Mouse (Mus musculus) brain, embryonic 18.5 days (tissue): ENCODE measurements around the gene Fgf11.
A peak's percentile ranks its signal among the peaks of the same experiment; 100 is the strongest.

Source experiments
- DNase-seq: peaks from one replicate; pipeline ENCODE4 v3.0.0-alpha.2; 2012; ENCODE audit warnings: low read depth, low spot score

Fgf11 gene

GRCm38 (mm10) chr11:69784793-69785272 lies 16.8 kb downstream of the Fgf11 start:
- DNase-seq, result no peak

- DNase-seq, result no peak
Observed at GRCm38 (mm10) chr11:69781828-69782227, 19.8 kb downstream of the Fgf11 start.

DNA sequence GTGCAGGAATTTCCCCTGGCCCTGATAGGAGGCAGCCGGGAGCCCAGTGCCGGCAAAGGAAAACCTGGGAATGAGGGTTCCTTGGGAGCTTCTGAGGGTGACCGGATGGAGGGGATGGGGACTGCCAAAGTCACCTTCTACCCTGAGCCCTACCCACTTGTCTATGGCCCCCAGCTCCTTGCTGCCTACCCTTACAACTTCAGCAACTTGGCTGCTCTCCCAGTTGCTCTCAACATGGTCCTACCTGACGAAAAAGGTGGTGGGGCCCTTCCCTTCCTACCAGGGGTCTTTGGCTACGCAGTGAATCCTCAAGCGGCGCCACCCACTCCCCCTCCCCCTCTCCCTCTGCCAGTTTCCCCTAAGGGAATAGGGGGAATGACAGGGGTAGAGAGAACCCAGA lies 22.7 kb downstream of the Fgf11 start:
- no peak for DNase-seq

DNA sequence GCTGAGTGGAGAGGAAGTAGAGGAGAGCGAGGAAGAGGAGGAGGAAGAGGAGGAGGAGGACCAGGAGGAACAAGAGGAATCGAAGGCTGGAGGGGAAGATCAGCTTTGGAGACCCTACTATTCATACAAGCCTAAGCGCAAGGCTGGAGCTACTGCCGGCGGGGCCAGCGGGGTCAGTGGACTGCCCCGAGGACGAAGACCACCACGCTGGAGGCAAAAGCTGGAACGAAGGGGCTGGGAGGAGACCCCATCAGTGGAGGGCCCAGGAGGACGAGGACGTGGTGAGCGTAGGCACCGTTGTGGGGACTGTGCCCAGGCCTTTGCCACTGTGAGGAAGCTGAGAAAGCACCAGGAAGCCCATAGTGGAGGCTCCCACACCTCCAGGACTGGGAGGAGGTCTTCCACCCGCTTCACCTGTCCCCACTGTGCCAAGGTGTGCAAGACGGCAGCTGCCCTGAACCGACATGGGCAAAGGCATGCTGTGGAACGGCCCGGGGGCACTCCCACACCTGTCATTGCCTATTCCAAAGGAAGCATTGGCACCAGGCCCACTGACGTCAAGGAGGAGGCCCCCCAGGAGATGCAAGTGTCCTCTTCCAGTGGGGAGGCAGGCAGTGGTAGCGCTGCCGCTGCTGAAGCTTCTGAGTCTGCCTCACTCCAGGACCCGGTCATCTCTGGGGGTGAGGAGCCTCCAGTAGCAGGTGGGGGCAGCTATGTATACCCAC lies 23.2 kb downstream of the Fgf11 start:
- DNase-seq, result no peak

- DNase-seq, result no peak
Observed at GRCm38 (mm10) chr11:69777504-69778257, 24.0 kb downstream of the Fgf11 start.

GRCm38 (mm10) chr11:69776488-69776887 lies 25.2 kb downstream of the Fgf11 start:
- no peak for DNase-seq

DNA sequence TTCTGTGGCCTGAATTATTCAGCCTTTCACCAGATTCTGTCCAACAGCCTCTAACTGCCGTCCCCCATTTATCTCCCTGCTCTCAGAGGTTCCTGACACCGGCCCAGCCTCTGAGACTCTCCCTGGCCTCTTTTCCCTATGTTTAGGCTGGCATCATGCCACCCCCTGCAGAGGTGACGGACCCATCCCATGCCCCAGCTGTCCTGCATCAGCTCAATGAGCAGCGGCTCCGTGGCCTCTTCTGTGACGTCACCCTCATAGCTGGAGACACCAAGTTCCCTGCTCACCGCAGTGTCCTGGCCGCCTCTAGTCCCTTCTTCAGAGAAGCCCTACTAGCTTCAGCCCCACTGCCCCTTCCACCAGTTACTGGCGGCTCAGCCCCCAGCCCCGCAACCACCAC lies 25.9 kb downstream of the Fgf11 start:
- DNase-seq, result no peak

DNA sequence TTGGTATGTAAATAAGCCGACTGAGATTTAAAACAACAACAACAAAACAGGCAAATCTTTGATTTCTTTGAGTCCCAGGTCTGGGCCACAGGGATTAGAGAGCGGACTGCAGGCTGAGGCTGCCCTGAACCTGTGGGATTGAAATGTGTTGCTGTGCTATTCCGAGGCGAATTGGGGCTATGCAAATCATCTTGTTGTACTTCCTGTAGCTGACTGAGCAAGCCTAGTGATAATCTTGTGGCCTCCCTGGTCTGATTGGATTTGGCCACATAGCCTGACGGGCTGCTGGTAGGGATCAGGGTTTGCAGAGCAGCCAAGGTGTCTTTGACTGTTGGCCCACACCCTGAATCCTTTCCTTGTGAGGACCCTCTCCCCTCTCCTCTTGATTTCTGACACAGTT lies 26.7 kb downstream of the Fgf11 start:
- no peak for DNase-seq

DNA sequence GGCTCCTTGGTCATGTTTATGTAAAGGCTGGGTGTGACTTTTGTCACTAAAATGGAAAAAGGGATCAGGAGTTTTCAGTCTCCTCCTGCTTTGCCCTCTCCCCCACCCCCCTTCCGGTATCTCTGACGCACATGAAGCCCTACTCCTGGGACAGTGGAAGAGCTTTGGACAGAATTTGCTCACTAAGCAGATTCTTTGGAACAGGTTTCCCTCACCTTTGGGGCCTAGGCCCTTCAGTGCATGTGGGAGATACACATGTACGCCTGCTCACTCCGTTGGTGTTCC lies 34.1 kb downstream of the Fgf11 start:
- DNase-seq, result no peak

DNA sequence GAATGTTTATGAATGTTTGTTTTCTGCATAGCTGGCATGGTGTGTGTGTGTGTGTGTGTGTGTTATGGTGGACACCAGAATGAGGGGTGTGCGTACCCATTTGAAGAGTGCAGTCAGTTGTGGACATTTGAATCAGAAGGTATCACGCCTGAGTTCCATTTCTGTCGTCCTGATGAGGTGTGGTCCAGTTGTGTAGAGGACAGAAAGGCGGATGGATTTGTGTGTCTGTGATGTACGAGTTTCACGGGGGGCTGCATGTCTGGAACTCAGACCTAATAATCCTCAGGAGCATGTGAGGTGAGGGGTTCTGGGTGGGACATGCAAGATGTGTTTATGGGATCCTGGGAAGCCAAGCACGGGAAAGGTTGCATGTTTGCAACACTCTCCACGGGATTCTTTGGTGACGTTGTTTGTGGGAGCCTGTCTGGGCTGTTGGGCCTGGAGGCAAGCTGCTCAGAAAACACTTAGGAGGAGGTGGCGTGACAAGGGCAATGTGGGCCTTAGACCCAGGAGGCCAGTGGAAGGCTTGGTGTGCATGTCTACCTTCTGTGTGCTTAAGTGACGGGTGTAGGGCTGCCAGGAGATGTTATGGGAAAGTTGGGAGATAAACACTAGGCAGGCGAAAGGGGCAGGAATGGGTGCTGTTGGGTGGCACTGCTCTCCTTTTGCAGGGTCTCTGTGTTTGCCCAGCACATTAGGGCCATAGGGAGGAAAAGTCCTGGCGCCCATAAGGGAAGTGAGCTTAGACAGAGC lies 34.6 kb downstream of the Fgf11 start:
- no peak for DNase-seq

DNA sequence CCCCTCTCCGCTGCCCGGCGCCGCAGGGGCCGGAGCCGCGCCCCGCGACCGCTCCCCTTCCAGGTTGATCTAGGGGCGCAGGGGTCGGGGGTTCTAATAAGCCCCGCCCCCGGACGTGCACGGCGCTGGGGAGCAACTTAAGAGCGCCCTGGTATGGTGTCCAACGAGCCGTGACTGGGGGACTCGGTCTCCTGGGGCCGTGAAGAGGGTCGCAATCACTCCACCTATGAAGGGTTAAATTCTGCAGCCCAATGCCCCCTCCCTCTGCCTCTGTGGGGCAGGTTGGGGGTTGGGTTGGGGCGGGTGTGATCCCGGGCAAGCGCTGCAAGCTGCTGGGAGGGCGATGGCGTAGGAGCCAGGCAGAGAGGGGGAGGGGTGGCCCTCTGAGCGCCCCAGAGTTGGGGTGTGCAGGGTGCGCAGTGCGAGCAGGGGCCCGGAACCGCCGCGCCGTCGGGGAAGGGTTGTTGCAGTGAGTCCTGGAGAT lies 35.5 kb downstream of the Fgf11 start:
- no peak for DNase-seq

DNA sequence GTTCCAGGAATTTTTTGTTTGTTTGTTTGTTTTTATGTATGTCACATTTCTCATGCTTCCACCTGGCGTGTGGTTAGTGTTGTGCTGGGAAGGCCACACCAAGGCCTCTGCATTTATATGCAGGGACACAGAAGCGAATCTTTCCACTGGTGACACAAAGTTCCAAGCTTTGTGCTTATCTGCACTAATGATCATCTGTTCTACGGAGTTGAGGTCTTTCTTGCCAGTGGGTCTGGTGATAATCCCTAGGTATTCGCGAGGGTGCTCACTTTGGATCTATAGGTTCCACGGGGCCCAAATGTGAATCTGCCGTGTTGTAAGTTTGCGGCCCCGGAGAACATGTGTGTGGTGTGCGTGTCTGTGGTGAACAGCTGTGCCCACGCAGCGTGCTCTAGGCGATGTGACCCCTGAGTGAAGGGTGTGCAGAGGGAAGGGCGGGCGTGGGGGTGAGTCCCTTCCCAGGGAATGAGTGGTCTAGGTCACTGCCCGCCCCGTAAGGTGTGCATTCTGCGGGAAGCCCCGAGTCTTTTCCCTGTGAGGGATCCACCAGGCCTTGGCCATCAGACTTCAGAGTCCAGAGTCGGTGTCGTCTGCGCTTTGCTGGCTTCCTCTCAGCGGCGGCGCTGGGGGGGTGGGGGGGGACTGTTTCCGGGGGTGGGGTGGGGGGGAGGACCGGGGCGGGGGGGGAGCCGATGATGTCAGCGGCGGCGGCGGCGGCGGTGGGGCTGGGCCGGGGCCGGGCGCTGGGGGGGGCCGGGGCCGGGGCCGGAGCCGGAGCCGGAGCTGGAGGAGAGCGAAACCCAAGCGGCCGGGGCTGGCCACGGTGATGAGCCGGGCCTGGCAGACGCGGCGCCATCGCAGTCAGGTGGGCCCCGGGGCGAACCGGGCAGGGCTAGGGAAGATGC lies 36.2 kb downstream of the Fgf11 start, which contains the start of gene Zbtb4:
Gene Zbtb4, plus strand, starts transcription at position 692 of the 905 bp plus-strand sequence.
- DNase-seq, result no peak

DNA sequence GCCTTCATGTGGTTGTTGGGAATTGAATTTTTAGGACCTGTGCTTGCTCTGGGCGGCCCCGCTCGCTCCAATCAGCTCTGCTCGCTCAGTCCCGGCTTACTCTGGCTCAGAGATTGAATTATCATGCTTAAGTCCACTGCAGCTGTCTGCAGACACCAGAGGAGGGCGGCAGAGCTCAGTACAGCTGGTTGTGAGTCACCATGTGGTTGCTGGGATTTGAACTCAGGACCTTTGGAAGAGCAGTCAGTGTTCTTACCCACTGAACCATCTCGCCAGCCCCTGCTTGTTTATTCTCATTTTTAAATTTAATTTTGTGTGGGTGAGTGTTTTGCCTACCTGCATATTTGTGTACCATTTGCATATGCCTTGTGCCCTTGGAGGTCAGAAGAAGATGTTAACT lies 38.1 kb downstream of the Fgf11 start:
- no peak for DNase-seq

DNA sequence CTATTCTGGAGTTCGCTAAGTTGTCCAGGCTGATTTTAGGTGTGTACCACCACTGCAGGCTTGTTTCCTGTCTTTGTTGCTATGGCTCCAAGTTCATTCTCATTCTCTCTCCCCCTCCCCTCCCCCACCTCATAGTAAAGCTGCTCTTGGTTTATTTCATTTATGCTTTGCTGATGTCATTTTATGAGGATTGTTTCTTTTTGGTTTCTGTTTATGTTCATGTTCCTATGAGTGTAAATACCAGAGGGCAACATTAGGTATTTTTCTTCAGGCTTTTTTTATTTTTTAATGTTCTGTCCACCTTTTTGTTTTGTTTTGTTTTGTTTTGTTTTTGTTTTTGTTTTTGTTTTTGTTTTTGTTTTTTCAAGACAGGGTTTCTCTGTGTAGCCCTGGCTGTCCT lies 39.8 kb downstream of the Fgf11 start, which contains the start of gene Slc35g3:
Gene Slc35g3, minus strand, starts transcription at position 101 of the 400 bp plus-strand sequence.
- no peak for DNase-seq

DNA sequence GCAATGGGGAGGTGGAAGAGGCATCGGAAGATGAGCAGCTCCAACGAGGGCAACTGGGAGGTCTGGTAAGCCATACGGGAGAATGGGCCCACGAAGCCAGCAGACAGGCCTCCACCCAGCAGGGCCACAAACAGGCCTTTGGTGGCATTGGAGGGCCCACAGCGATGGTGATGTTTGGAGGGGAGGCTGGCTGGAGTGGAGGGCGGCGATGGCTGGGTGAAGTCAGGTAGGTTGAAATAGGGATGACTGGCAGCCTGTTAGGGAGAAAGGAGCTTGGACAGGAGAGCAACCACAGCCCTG lies 40.8 kb downstream of the Fgf11 start:
- DNase-seq, result no peak

DNA sequence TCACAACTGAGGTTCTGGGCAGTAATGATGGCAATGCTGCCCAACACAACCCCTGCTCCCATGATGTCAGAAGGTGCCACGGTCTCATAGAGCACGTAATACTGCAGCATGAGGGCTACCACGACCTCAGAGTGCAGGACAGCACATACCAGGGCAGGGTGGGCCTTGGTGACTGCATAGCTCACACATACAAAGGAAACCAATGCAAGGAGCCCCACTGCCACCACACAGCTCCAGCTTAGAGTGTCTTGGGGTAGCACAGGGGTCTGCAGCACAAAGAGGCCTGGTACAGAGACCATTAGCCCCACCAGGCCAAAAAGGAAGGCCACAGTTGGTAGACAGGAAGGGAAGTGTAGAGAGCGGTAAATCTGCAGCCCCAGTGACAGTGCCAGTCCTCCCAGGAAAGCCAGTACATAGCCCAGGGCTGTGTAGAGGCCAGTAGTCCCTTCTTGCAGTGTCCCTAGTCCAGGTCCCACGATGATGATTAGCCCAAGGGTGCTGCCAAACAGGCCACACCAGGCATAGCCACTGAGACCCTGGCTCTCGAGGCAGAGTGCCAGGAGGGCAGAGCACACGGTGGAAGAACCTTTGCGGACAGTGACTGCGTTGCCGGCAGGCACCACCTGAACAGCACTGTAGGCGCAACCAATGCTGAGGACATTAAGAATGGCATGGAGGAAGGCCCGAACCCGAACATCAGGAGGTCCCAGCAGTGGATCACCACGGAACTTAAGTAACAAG lies 41.3 kb downstream of the Fgf11 start:
- DNase-seq, result no peak

- peak; percentile 84 for DNase-seq
Observed at GRCm38 (mm10) chr11:69758971-69759721, 42.5 kb downstream of the Fgf11 start.

DNA sequence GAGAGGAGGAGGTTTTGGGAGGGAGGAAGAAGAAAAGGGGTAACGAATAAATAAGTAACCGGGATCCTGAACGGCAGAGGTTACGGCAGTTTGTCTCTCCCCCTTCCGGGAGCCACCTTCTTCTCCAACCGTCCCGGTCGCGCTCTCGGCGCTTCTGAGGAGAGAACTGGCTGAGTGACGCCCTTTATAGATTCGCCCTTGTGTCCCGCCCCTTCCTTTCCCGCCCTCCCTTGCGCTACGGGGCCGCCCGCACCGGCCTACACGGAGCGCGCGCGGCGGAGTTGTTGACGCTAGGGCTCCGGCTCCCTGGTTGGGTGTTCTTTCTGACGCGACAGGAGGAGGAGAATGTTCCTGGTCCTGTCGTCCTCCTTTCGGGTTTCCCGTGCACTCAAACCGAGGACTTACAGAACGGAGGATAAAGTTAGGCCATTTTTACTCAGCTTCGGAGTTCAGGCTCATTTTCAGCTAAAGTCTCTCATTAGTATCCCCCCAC lies 43.1 kb downstream of the Fgf11 start, which contains the start of gene Polr2a:
Gene Polr2a, minus strand, starts transcription at position 160 of the 493 bp plus-strand sequence.
- peak; percentile 98 for DNase-seq

- peak; percentile 89 for DNase-seq
Observed at GRCm38 (mm10) chr11:69758090-69758456, 43.6 kb downstream of the Fgf11 start.
